Mouse (Mus musculus): ENCODE data around the gene Chaf1a.
"Not testable (repeated sequence)": the region's sequence is repeated elsewhere in the genome, so short reads cannot be mapped to it uniquely, and the experiment has no call there.

The Chaf1a gene

GRCm38 (mm10) chr17:56092312-56092711, 52.1 kb downstream of the Chaf1a start:
- no peak for DNase-seq (ENCODE audit: low read depth, low spot score)

- no peak for DNase-seq (ENCODE audit: low read depth, low spot score)
Measured at GRCm38 (mm10) chr17:56092794-56093193, 52.6 kb downstream of the Chaf1a start.

- no peak for DNase-seq (ENCODE audit: low read depth, low spot score)
Measured at GRCm38 (mm10) chr17:56096883-56097282, 56.6 kb downstream of the Chaf1a start.

GRCm38 (mm10) chr17:56098180-56098579, 57.9 kb downstream of the Chaf1a start:
- DNase-seq (ENCODE audit: low read depth, low spot score), result no peak

- no peak for DNase-seq (ENCODE audit: low read depth, low spot score)
Measured at GRCm38 (mm10) chr17:56098711-56099572, 58.7 kb downstream of the Chaf1a start.

GRCm38 (mm10) chr17:56100811-56101210, 60.6 kb downstream of the Chaf1a start:
- DNase-seq (ENCODE audit: low read depth, low spot score), result no peak

GRCm38 (mm10) chr17:56102158-56102557, 61.9 kb downstream of the Chaf1a start:
- DNase-seq (ENCODE audit: low read depth, low spot score), result no peak

- no peak for DNase-seq (ENCODE audit: low read depth, low spot score)
Measured at GRCm38 (mm10) chr17:56102927-56103326, 62.7 kb downstream of the Chaf1a start.

GRCm38 (mm10) chr17:56103465-56104285, 63.4 kb downstream of the Chaf1a start:
- no peak for DNase-seq (ENCODE audit: low read depth, low spot score)

GRCm38 (mm10) chr17:56104821-56105220, 64.6 kb downstream of the Chaf1a start:
- not testable (repeated sequence) for DNase-seq (ENCODE audit: low read depth, low spot score)

- not testable (repeated sequence) for DNase-seq (ENCODE audit: low read depth, low spot score)
Measured at GRCm38 (mm10) chr17:56106436-56106835, 66.2 kb downstream of the Chaf1a start.

- no peak for DNase-seq (ENCODE audit: low read depth, low spot score)
Measured at GRCm38 (mm10) chr17:56106981-56107380, 66.7 kb downstream of the Chaf1a start.

- DNase-seq (ENCODE audit: low read depth, low spot score), result no peak
Measured at GRCm38 (mm10) chr17:56107736-56108135, 67.5 kb downstream of the Chaf1a start.

- DNase-seq (ENCODE audit: low read depth, low spot score), result no peak
Measured at GRCm38 (mm10) chr17:56108334-56109044, 68.2 kb downstream of the Chaf1a start.

GRCm38 (mm10) chr17:56109219-56110051, 69.2 kb downstream of the Chaf1a start, which contains the start of gene Plin4:
TSS of gene Plin4 (minus strand) at chr17:56109803.
- DNase-seq (ENCODE audit: low read depth, low spot score), result no peak

GRCm38 (mm10) chr17:56110571-56110970, 70.3 kb downstream of the Chaf1a start:
- DNase-seq (ENCODE audit: low read depth, low spot score), result no peak

GRCm38 (mm10) chr17:56111021-56111420, 70.8 kb downstream of the Chaf1a start:
- no peak for DNase-seq (ENCODE audit: low read depth, low spot score)

GRCm38 (mm10) chr17:56111864-56112263, 71.6 kb downstream of the Chaf1a start:
- DNase-seq (ENCODE audit: low read depth, low spot score), result peak; percentile 77

GRCm38 (mm10) chr17:56112743-56113142, 72.5 kb downstream of the Chaf1a start:
- no peak for DNase-seq (ENCODE audit: low read depth, low spot score)

- no peak for DNase-seq (ENCODE audit: low read depth, low spot score)
Measured at GRCm38 (mm10) chr17:56116193-56116592, 76.0 kb downstream of the Chaf1a start.

- peak; percentile 26 for DNase-seq (ENCODE audit: low read depth, low spot score)
Measured at GRCm38 (mm10) chr17:56117251-56117710, 77.0 kb downstream of the Chaf1a start, which contains the start of gene Plin5. TSS of gene Plin5 (minus strand) at chr17:56117596.
